Mouse (Mus musculus) olfactory bulb, adult 2 months (tissue): ENCODE data around the gene Sae1.

Experiments
- CTCF ChIP-seq: fragments of 200-500 bp; IDR thresholded peaks from 2 replicates; pipeline ENCODE4 v1.5.1; 2012; ENCODE audit warnings: low read depth, mild to moderate bottlenecking, low read length, moderate library complexity; ENCODE audit not compliant: insufficient read depth
- POLR2A ChIP-seq: fragments of 200-500 bp; IDR thresholded peaks from 2 replicates; pipeline ENCODE4 v1.6.1; 2012; ENCODE audit warnings: mild to moderate bottlenecking, low read depth, low read length, moderate library complexity; ENCODE audit not compliant: insufficient read depth

DNA sequence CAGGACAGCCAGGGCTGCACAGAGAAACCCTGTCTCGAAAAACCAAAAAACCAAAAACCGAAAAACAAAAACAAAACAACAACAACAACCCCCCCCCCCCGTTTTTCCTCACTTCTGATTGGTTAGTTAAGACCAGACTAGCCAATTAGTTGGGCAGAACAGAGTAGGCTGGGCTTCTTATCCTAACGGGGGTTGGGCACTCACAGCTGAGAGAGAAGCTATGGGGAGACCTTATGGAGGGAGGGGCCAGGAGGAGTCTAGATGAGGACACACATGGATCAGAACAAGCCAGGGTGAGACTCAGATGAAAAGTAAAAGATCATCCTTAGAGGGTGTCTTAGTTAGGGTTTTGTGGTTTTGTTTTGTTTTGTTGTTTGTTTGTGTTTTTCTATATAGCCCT lies 5.3 kb upstream of the Sae1 start:
- no peak for TF ChIP-seq POLR2A
- TF ChIP-seq CTCF: no peak
